Mouse (Mus musculus) MEL (cell line): Measurements from ENCODE around the gene Esf1.

Source experiments
- GABPA ChIP-seq: IDR thresholded peaks from 2 replicates; pipeline ENCODE4 v1.6.1; 2012; ENCODE audit warnings: low read depth, mild to moderate bottlenecking, inconsistent platforms, low read length, improper control_type of control experiment, moderate library complexity
- MAFK ChIP-seq: IDR thresholded peaks from 2 replicates; pipeline ENCODE4 v1.6.1; 2011; ENCODE audit warnings: low read depth, mild to moderate bottlenecking, low read length, improper control_type of control experiment, borderline replicate concordance
- MAX ChIP-seq: IDR thresholded peaks from 2 replicates; pipeline ENCODE4 v1.6.1; 2011; ENCODE audit warnings: low read length, improper control_type of control experiment
- POLR2A ChIP-seq, 2 experiments: IDR thresholded peaks; 2 replicates each; pipeline ENCODE4 v1.6.1; 2011 to 2012; ENCODE audit warnings: low read length in 2 of 2, mild to moderate bottlenecking in 2 of 2, control low read depth in 1 of 2, improper control_type of control experiment in 1 of 2, low read depth in 1 of 2, moderate library complexity in 1 of 2; ENCODE audit not compliant: control insufficient read depth in 1 of 2, insufficient read depth in 1 of 2, poor library complexity in 1 of 2
- TBP ChIP-seq: IDR thresholded peaks from 2 replicates; pipeline ENCODE4 v1.8.0; 2011; ENCODE audit warnings: low read depth, low read length, improper control_type of control experiment
- USF2 ChIP-seq, 2 experiments: IDR thresholded peaks; 2 replicates each; pipeline ENCODE4 v1.6.1; 2011 to 2012; ENCODE audit warnings: improper control_type of control experiment in 2 of 2, low read length in 2 of 2, borderline replicate concordance in 1 of 2, inconsistent platforms in 1 of 2, low read depth in 1 of 2, mild to moderate bottlenecking in 1 of 2; ENCODE audit not compliant: insufficient read depth in 1 of 2

- TF ChIP-seq MAX (no peak), POLR2A (IDR thresholded peaks at IDR 0.05; ENCODE audit: control insufficient read depth in 1 of 2, insufficient read depth in 1 of 2, low read depth in 1 of 2, low read length in 2 of 2, poor library complexity in 1 of 2) (no peak), USF2 (IDR thresholded peaks at IDR 0.05; ENCODE audit: borderline replicate concordance in 1 of 2, insufficient read depth in 1 of 2, low read depth in 1 of 2, low read length in 2 of 2) (no peak), GABPA (no peak), MAFK (no peak), TBP (no peak)
Measured at GRCm38 (mm10) chr2:140093433-140093832, 76.9 kb downstream of the Esf1 start.
